Mouse (Mus musculus) G1E (cell line): ENCODE measurements around the gene Plac1.

Experiments used
- CTCF ChIP-seq: IDR thresholded peaks from 2 replicates; pipeline ENCODE4 v1.5.1; 2012; ENCODE audit warnings: low read depth, low read length, inconsistent platforms, mixed read lengths
- GATA1 ChIP-seq: IDR thresholded peaks from 2 replicates; pipeline ENCODE4 v1.6.1; 2012; ENCODE audit warnings: borderline replicate concordance, low read length, inconsistent platforms, mixed read lengths
- GATA2 ChIP-seq: IDR thresholded peaks from 2 replicates; pipeline ENCODE4 v1.6.1; 2012; ENCODE audit warnings: low read depth, low read length, inconsistent platforms, borderline replicate concordance
- POLR2AphosphoS5 ChIP-seq: IDR thresholded peaks from 2 replicates; pipeline ENCODE4 v1.6.1; 2012; ENCODE audit warnings: low read depth, low read length, inconsistent platforms; ENCODE audit not compliant: insufficient replicate concordance
- TAL1 ChIP-seq: conservative IDR thresholded peaks from 2 replicates; pipeline ENCODE4 v1.6.1; 2012; ENCODE audit warnings: low read depth, low read length, inconsistent platforms, mixed read lengths

DNA sequence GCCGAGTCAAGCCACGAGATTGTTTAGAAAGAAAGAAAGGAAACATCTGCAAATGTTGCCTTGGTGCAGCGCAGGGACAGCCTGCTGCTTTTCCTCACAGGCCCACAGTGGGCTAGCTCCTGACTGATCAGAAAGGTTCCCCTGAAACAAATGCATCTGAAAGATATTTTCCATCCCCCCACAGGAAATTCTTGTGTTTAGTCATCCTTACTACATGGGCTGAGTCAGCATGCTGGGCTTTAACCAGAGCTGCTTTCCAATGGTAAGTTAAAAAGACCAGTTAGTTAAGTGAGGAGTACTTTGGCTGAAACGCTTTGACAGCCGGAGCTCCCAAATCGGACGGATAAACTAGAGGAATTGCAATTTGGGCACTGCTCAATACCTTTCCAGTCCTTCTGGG lies 124.9 kb downstream of the Plac1 start:
- no peak for TF ChIP-seq CTCF
- TF ChIP-seq GATA1, result no peak
- no peak for TF ChIP-seq POLR2AphosphoS5
- TF ChIP-seq TAL1, result no peak
- no peak for TF ChIP-seq GATA2
